In genomic region chr15:86053890-86054536, GRCm38 (mm10) we compare ENCODE assay signal across 9 mouse cellular contexts. TPM values are rescaled to one million over a fixed set of nuclear protein-coding genes. Genes with fewer than 3 reads are reported as not detected.
DNase-seq lines count a peak whose midpoint lies in the region; ATAC-seq and TF ChIP-seq lines count a peak whose summit lies in the region.
"Had no signal": no experiment of that assay in that cellular context is flagged by ENCODE, and none has a peak within 500 bp of the region (broad histone marks: within the 10 kb centered on the region; RNA-seq: fewer than 3 reads in every experiment).

No protein-coding gene starts in this region.

- no peaks in the 10 kb centered on the region for H3K9me3 ChIP-seq in liver, embryonic 14.5 days (ENCODE audit: control insufficient read depth, low read length)
- H3K9me3 ChIP-seq: heart, embryonic 13.5 days had no signal

- peak; percentile 80 for DNase-seq in CD4-positive helper T cell, adult 2 months (ENCODE audit: low read depth, low spot score)
- peak; percentile 81 to 87 for DNase-seq in adrenal gland, adult 18-20 months (ENCODE audit: low spot score in 2 of 2)
- DNase-seq in embryo, embryonic 10.5 days (ENCODE audit: low spot score): peak; percentile 90
- peak; percentile 73 to 82 for DNase-seq in gastrocnemius, postnatal 36 days
- peak; percentile 79 to 90 for DNase-seq in kidney, postnatal 25 days
- peak; percentile 59 to 77 (median 67) for DNase-seq in liver, embryonic 14.5 days (ENCODE audit: low read depth in 3 of 3, low spot score in 3 of 3)
- DNase-seq in thymus, adult 2 months: peak; percentile 85

- no peak overlapping the region for H3K9ac ChIP-seq in liver, embryonic 14.5 days (replicated peaks)

- TF ChIP-seq CTCF in liver, embryonic 14.5 days (IDR thresholded peaks at IDR 0.05; ENCODE audit: low read depth): peak; percentile 96
- peak; percentile 42 for TF ChIP-seq CTCF in olfactory bulb, adult 2 months (IDR thresholded peaks at IDR 0.05; ENCODE audit: insufficient read depth, low read depth, low read length)
- peak; percentile 69; the same call in 1 of the 2 replicates for TF ChIP-seq CTCF in thymus, adult 2 months (IDR thresholded peaks at IDR 0.05; ENCODE audit: borderline replicate concordance, control insufficient read depth, extremely low read depth, insufficient read depth, low read length, poor library complexity)

- no peak overlapping the region for H3K4me3 ChIP-seq in liver, embryonic 14.5 days (ENCODE audit: insufficient read depth in 1 of 2, low read depth in 2 of 2, low read length in 2 of 2)
- no peak overlapping the region for H3K4me3 ChIP-seq in olfactory bulb, adult 2 months (ENCODE audit: insufficient read depth, low read depth, low read length)
- H3K4me3 ChIP-seq in thymus, adult 2 months (ENCODE audit: control insufficient read depth, insufficient read depth, low read length): no peak overlapping the region
- H3K4me3 ChIP-seq: heart, embryonic 13.5 days had no signal

- intact Hi-C loops in gastrocnemius, postnatal 36 days (cut with DNase I): loop anchor here (1.0 kb wide), 1 partner anchor 70 kb away; no protein-coding TSS in a partner anchor

- 0 out of 2 replicates have a peak, but pooled peaks have one; percentile 5 for ATAC-seq in liver, embryonic 14.5 days (ENCODE audit: insufficient read depth)

- WGBS in liver, embryonic 14.5 days (ENCODE audit: insufficient replicate concordance): 35% methylated on average over 2 of the region's 2 CpGs
- WGBS in olfactory bulb, adult 2 months: 45% methylated on average over 2 of the region's 2 CpGs
- WGBS in thymus, adult 2 months: 45% methylated on average over 2 of the region's 2 CpGs

- no peak for TF ChIP-seq EP300 in liver, embryonic 14.5 days (IDR thresholded peaks at IDR 0.05; ENCODE audit: low read depth)

- H3K36me3 ChIP-seq in liver, embryonic 14.5 days (replicated peaks; ENCODE audit: control insufficient read depth, insufficient read depth, low read depth): no peaks in the 10 kb centered on the region
- no peaks in the 10 kb centered on the region for H3K36me3 ChIP-seq in thymus, adult 2 months (ENCODE audit: control insufficient read depth, insufficient read depth, low read length)
- H3K36me3 ChIP-seq: heart, embryonic 13.5 days had no signal

- H3K4me2 ChIP-seq in liver, embryonic 14.5 days (ENCODE audit: low read depth): no peak overlapping the region
- H3K4me2 ChIP-seq: heart, embryonic 13.5 days had no signal

- TF ChIP-seq POLR2A in olfactory bulb, adult 2 months (IDR thresholded peaks at IDR 0.05; ENCODE audit: insufficient read depth, low read depth, low read length): no peak
- TF ChIP-seq POLR2A in thymus, adult 2 months (IDR thresholded peaks at IDR 0.05; ENCODE audit: control insufficient read depth, extremely low read depth, insufficient read depth, low read length, poor library complexity): no peak

- H3K27me3 ChIP-seq in liver, embryonic 14.5 days (ENCODE audit: control insufficient read depth, insufficient read depth, low read length): no peaks in the 10 kb centered on the region
- no peaks in the 10 kb centered on the region for H3K27me3 ChIP-seq in thymus, adult 2 months (ENCODE audit: control insufficient read depth, insufficient read depth, low read length)

- H3K4me1 ChIP-seq in liver, embryonic 14.5 days (replicated peaks; ENCODE audit: control insufficient read depth in 2 of 2, insufficient read depth in 2 of 2, low read length in 1 of 2): peaks cover 28 to 51% of the 10 kb centered on the region in 2 experiments
- H3K4me1 ChIP-seq in olfactory bulb, adult 2 months (ENCODE audit: control insufficient read depth, insufficient read depth, low read length): peaks cover 12% of the 10 kb centered on the region
- peaks cover 11% of the 10 kb centered on the region for H3K4me1 ChIP-seq in thymus, adult 2 months (replicated peaks; ENCODE audit: control insufficient read depth, insufficient read depth, low read length)

- H3K27ac ChIP-seq in liver, embryonic 14.5 days: no peak overlapping the region
- H3K27ac ChIP-seq in olfactory bulb, adult 2 months (ENCODE audit: insufficient read depth, low read depth, low read length): no peak overlapping the region
- H3K27ac ChIP-seq in thymus, adult 2 months (ENCODE audit: control insufficient read depth, insufficient read depth, low read length): no peak overlapping the region
- H3K27ac ChIP-seq: heart, embryonic 13.5 days had no signal

RNA-seq across cellular contexts. Expression of gene Gramd4, which starts 3.5 kb away (rescaled TPM):
- total RNA-seq in adrenal gland, adult 18-20 months (2021): 10 to 100 TPM; 12.7 to 14.6 TPM
- 1 to 10 TPM; 5.1 to 5.9 TPM for total RNA-seq in gastrocnemius, postnatal 36 days (2021)
- polyA plus RNA-seq in liver, embryonic 14.5 days (2012; rRNA removed): 6.1 and 7.5 TPM in 2 replicates
- polyA plus RNA-seq in liver, embryonic 14.5 days (2014; fragmentation: Nextera tagmentation; extraction: Ambion mirVana): 2.5 and 4.0 TPM in 2 replicates
- polyA plus RNA-seq in olfactory bulb, adult 2 months (2012; ENCODE audit: insufficient read depth, insufficient read length, low replicate concordance, missing spikeins): not detected in 2 replicates
- polyA plus RNA-seq in thymus, adult 2 months (2012; rRNA removed): 35.1 and 37.1 TPM in 2 replicates

RNA-seq across cellular contexts. Expression of gene Celsr1, which starts 20.4 kb away (rescaled TPM):
- 1 to 10 TPM; 2.9 to 3.7 TPM for total RNA-seq in adrenal gland, adult 18-20 months (2021)
- total RNA-seq in gastrocnemius, postnatal 36 days (2021): under 1 TPM; 0.10 to 0.37 TPM
- polyA plus RNA-seq in liver, embryonic 14.5 days (2012; rRNA removed): 0.11 and 0.12 TPM in 2 replicates
- polyA plus RNA-seq in liver, embryonic 14.5 days (2014; fragmentation: Nextera tagmentation; extraction: Ambion mirVana): 0.06 and 0.09 TPM in 2 replicates
- polyA plus RNA-seq in olfactory bulb, adult 2 months (2012; ENCODE audit: insufficient read depth, insufficient read length, low replicate concordance, missing spikeins): not detected in 2 replicates
- 40.0 and 47.8 TPM in 2 replicates for polyA plus RNA-seq in thymus, adult 2 months (2012; rRNA removed)

Comparison
In these comparisons a context has a peak if more than half of its experiments do, and no peak if none do; other contexts are left out.
1. CTCF ChIP-seq: peak in every context shown above with its lines; median percentile 96 in liver, embryonic 14.5 days; 69 in thymus, adult 2 months; 42 in olfactory bulb, adult 2 months.